Mouse (Mus musculus) limb, embryonic 12.5 days (tissue): ENCODE measurements around the gene Prss53. TPM values are rescaled to one million over a fixed set of nuclear protein-coding genes. Genes with fewer than 3 reads are reported as not detected.

ENCODE experiments used
- ATAC-seq: fragments of 200-750 bp; cut with Nextera tagmentation; 2 replicates; pipeline ENCODE4 v1.8.0; 2017; ENCODE audit warnings: low read depth, moderate TSS enrichment; ENCODE audit not compliant: insufficient number of reproducible peaks, insufficient read depth, low FRiP score, low TSS enrichment
- H3K27ac ChIP-seq: fragments of 300-500 bp; sonication (generic); 2 replicates; pipeline ENCODE4 v1.5.1; 2016; ENCODE audit warnings: mild to moderate bottlenecking, moderate library complexity
- H3K27me3 ChIP-seq: fragments of 300-500 bp; sonication (generic); 2 replicates; pipeline ENCODE4 v1.6.1; 2016; ENCODE audit warnings: mild to moderate bottlenecking, moderate library complexity
- H3K36me3 ChIP-seq: fragments of 300-500 bp; sonication (generic); 2 replicates; pipeline ENCODE4 v1.6.1; 2016; ENCODE audit warnings: mild to moderate bottlenecking, moderate library complexity
- H3K4me1 ChIP-seq: fragments of 300-500 bp; sonication (generic); replicated peaks from 2 replicates; pipeline ENCODE4 v1.6.1; 2016
- H3K4me2 ChIP-seq: fragments of 300-500 bp; sonication (generic); 2 replicates; pipeline ENCODE4 v1.6.1; 2016; ENCODE audit warnings: mild to moderate bottlenecking, moderate library complexity
- H3K4me3 ChIP-seq: fragments of 300-500 bp; sonication (generic); replicated peaks from 2 replicates; pipeline ENCODE4 v1.5.1; 2016; ENCODE audit warnings: mild to moderate bottlenecking
- H3K9ac ChIP-seq: fragments of 300-500 bp; sonication (generic); replicated peaks from 2 replicates; pipeline ENCODE4 v1.6.1; 2016; ENCODE audit warnings: mild to moderate bottlenecking, moderate library complexity
- H3K9me3 ChIP-seq: fragments of 300-500 bp; sonication (generic); 2 replicates; pipeline ENCODE4 v1.6.1; 2016; ENCODE audit warnings: mild to moderate bottlenecking, moderate library complexity
- WGBS: fragments of 180-500 bp; shearing (Covaris S2); methylation state at CpG from one replicate; pipeline ENCODE4 v1.1.7; 2016; 5-methylcytosine and 5-hydroxymethylcytosine counted together
- polyA plus RNA-seq: library from polyadenylated mRNA; unstranded; fragments of >200 nt; fragmentation: Nextera tagmentation; extraction: Ambion mirVana; gene quantifications from 2 replicates; pipeline ENCODE4 v1.2.1, GENCODE M21; 2016

Prss53 gene
- polyA plus RNA-seq, 1 experiment from 2014 or later, result 1.6 TPM

DNA sequence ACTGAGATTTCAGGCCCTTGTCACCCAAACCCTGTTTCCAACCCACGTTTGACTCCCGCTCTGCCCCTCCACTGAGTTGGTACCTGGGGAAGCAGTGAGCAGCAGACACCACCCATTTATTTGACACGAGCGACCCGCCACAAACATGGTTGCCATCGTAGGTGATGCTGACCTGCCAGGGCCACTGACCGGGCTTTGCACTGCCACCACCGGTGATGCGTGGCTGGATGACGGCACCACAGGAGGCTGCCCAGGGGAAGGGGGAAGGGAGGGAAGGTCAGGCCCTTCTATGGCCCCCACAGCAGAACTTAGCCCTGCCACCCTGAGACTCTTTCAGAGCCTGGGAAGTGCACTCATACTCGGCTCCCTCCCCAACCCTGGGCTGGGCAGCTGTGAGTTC is 37.0 kb upstream of the Prss53 start:
- H3K4me3 ChIP-seq, result no peak overlapping the region
- WGBS, result 85% methylated on average over 11 of the region's 11 CpGs
- H3K9ac ChIP-seq, result no peak overlapping the region
- ATAC-seq, result no peak
- peaks cover 49% of the 10 kb centered on the region for H3K36me3 ChIP-seq
- no peak overlapping the region for H3K4me2 ChIP-seq
- peaks cover 36% of the 10 kb centered on the region for H3K27me3 ChIP-seq
- no peak overlapping the region for H3K27ac ChIP-seq
- H3K9me3 ChIP-seq, result no peaks in the 10 kb centered on the region
- peaks cover 21% of the 10 kb centered on the region for H3K4me1 ChIP-seq

DNA sequence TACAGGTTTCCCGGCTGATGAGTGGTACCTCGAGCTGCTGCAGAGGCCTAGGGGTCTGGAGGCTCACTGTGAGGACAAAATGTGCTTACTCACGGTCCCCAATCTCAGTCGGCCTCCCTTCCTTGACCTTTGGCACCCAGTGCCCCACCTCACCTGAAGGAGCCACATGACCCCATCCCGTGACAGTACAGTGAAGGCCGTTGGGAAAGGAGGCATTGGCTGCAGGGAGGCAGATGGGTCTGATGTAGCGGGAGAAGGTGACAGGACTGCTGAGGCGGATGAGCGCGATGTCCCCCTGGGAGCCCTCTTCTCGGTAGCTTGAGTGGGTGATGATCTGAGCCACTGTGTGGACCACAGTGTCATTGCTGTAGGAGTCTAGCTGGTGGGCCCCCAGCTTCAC is 36.1 kb upstream of the Prss53 start:
- no peak for ATAC-seq
- no peak overlapping the region for H3K4me3 ChIP-seq
- H3K4me2 ChIP-seq, result no peak overlapping the region
- no peaks in the 10 kb centered on the region for H3K9me3 ChIP-seq
- peaks cover 57% of the 10 kb centered on the region for H3K36me3 ChIP-seq
- peaks cover 20% of the 10 kb centered on the region for H3K4me1 ChIP-seq
- 89% methylated on average over 11 of the region's 11 CpGs for WGBS
- H3K27me3 ChIP-seq, result peaks cover 36% of the 10 kb centered on the region
- no peak overlapping the region for H3K9ac ChIP-seq
- no peak overlapping the region for H3K27ac ChIP-seq

DNA sequence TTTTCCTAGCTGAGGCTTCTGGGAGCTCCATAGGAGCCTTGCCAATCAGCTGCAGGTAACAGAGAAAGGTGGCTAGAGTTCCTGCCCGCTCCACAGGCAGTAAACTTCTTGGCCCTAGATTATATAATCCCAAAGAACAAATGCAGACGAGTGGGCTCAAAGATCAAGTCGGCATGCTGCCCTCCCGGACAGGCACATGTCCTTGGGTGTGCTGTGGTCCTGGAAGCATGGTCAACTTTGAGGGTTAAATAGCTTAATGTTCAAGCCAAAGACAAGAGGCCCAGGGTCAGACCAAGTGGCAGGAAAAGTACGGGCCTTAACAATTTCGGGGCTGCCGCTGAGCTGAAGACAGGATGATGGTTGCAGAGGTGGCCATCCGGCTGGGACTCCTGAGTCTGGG is 35.3 kb upstream of the Prss53 start:
- Histone ChIP-seq H3K36me3 (peaks cover 65% of the 10 kb centered on the region), H3K9ac (0 out of 2 replicates have a peak overlapping the region, but pooled peaks have one; percentile 23), H3K4me1 (peaks cover 13% of the 10 kb centered on the region; the same call in 1 of the 2 replicates), H3K4me2 (no peak overlapping the region), H3K9me3 (no peaks in the 10 kb centered on the region), H3K4me3 (no peak overlapping the region), H3K27me3 (peaks cover 36% of the 10 kb centered on the region), H3K27ac (no peak overlapping the region)
- 93% methylated on average over 8 of the region's 8 CpGs for WGBS
- ATAC-seq, result no peak

DNA sequence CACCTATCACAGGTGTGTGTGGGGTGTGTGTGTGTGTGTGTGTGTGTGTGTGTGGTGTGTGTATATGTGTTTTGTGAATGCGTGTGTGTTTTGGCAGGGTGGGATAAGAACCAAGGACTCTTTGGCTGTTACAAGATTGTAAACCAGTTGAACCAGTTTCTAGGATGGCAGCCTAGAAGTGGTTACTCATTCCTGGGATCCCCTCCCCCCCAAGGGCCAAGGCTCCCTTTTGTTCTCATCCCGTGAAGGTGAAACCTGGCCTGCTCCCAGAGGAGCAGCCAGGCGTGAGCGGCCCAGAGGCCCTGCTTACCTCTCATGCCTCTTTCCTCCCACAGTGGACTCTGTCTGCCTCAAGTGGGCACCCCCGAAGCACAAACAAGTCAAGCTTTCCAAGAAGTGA is 34.5 kb upstream of the Prss53 start:
- peaks cover 31% of the 10 kb centered on the region for H3K27me3 ChIP-seq
- H3K4me3 ChIP-seq, result no peak overlapping the region
- no peak for ATAC-seq
- H3K9me3 ChIP-seq, result no peaks in the 10 kb centered on the region
- H3K36me3 ChIP-seq, result peaks cover 73% of the 10 kb centered on the region
- H3K27ac ChIP-seq, result no peak overlapping the region
- H3K9ac ChIP-seq, result no peak overlapping the region
- H3K4me2 ChIP-seq, result no peak overlapping the region
- peaks cover 13% of the 10 kb centered on the region; the same call in 1 of the 2 replicates for H3K4me1 ChIP-seq
- WGBS, result 82% methylated on average over 5 of the region's 5 CpGs

DNA sequence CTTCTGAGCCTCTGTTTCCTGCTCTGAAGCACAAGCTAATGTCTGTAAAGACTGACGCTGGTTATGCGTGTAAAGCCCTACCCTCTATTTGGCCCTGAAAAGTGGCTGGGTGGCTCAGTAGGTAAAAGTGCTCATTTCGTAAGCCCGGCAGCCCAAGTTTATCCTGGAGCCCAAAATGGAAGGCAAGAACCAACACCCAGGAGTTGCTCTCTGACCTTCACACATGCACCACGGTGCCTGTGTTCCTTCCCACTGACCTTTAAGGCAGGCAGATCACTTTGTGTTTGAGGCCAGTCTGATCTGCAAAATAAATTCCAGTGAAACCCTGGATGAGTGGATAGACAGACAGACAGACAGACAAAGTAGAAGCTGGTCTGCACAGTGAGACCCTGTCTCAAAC is 32.9 kb upstream of the Prss53 start:
- no peak overlapping the region for H3K27ac ChIP-seq

DNA sequence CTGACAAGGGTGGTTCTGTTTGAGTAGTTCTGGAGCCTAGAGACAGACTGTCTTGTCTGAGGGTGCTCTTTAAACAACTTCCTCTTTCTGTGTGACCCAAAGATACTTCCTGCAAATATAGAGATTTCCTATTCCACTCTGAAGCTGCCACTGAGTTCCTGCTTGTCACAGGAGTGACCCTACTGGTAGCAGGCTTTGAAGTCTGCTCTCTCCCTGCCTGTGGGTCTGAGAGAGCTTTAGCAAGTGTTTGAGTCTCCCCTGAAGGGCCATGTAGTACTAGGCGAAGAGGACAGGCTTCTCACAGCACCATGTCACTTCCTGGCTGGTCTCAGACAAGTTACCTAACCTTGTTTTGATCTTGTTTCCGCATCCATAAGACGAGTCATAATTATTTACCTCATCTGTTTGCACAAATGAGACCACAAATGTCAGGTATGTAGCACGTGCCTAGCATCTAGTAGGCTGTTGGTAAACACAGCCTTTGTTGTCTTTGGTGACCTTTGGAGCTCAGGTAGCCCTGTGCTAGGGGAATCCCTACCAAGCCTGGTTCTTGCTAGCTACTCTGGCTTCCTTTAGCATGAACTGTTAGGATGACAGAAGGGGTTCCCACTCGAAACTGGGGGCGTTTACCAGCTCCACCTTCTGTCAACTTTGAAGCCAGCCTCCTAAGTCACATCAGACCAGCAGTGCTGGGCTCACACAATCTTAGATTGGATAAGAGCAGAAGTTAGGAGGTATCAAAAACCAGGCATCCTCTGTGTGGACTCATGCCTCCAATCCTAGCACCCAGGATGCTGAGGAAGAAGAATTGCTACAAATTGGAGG is 31.9 kb upstream of the Prss53 start:
- Histone ChIP-seq H3K9ac (no peak overlapping the region), H3K27me3 (peaks cover 5% of the 10 kb centered on the region), H3K36me3 (peaks cover 91% of the 10 kb centered on the region), H3K4me2 (no peak overlapping the region), H3K9me3 (no peaks in the 10 kb centered on the region), H3K4me1 (no peaks in the 10 kb centered on the region), H3K4me3 (no peak overlapping the region), H3K27ac (no peak overlapping the region)
- no peak for ATAC-seq
- 77% methylated on average over 6 of the region's 6 CpGs for WGBS

More for the DNA sequence above, 32.9 kb upstream of the Prss53 start:
- Histone ChIP-seq H3K4me3 (no peak overlapping the region), H3K9ac (no peak overlapping the region), H3K4me1 (no peaks in the 10 kb centered on the region), H3K4me2 (no peak overlapping the region), H3K27me3 (peaks cover 15% of the 10 kb centered on the region), H3K9me3 (no peaks in the 10 kb centered on the region), H3K36me3 (peaks cover 85% of the 10 kb centered on the region)
- WGBS, result 91% methylated on average over 5 of the region's 5 CpGs
- no peak for ATAC-seq

DNA sequence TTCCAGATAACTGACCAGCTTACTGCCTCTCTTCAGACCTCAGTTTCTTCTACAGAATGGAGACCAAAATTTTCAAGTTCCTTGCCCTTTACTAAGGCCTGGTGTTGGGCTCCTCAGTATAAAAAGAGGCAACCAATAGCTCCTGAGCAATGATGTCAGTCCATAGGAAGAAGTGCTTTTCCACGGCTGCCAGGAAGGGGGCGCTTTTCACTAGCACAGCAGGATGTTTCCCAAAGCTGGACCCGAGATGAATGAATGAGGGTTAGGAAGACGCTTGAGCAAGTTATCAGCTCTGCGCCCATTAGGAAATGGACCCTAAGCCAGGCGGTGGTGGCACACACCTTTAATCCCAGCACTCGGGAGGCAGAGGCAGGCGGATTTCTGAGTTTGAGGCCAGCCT is 30.7 kb upstream of the Prss53 start:
- no peak overlapping the region for H3K4me2 ChIP-seq
- no peak overlapping the region for H3K27ac ChIP-seq
- no peaks in the 10 kb centered on the region for H3K9me3 ChIP-seq
- H3K36me3 ChIP-seq, result peaks cover 90% of the 10 kb centered on the region
- WGBS, result 68% methylated on average over 8 of the region's 8 CpGs
- H3K27me3 ChIP-seq, result no peaks in the 10 kb centered on the region
- H3K9ac ChIP-seq, result no peak overlapping the region
- H3K4me1 ChIP-seq, result no peaks in the 10 kb centered on the region
- ATAC-seq, result no peak
- no peak overlapping the region for H3K4me3 ChIP-seq

DNA sequence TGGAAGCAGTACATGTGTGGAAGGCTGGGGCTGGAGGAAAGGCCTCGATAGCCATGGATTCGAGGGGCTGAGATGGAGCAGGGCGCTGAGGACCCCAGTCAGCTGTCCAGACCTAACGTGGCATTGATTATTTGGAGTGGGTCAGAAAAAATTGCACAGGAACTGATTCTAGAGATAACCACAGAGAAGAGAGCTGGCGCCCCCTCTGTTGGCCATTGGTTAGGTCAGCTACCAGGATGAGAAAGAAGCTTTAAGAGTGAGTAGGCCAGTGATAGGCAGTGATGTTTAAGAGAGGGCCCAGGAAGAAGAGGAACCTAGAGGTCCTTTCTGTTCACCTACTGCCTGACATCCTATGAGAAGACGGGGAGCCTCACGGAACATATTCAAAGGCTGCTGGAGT is 28.5 kb upstream of the Prss53 start:
- no peaks in the 10 kb centered on the region for H3K4me1 ChIP-seq
- H3K9ac ChIP-seq, result no peak overlapping the region
- no peaks in the 10 kb centered on the region for H3K9me3 ChIP-seq
- H3K36me3 ChIP-seq, result peaks cover 84% of the 10 kb centered on the region
- H3K4me3 ChIP-seq, result no peak overlapping the region
- no peak for ATAC-seq
- H3K27me3 ChIP-seq, result no peaks in the 10 kb centered on the region
- WGBS, result 79% methylated on average over 7 of the region's 7 CpGs
- no peak overlapping the region for H3K27ac ChIP-seq
- H3K4me2 ChIP-seq, result no peak overlapping the region

DNA sequence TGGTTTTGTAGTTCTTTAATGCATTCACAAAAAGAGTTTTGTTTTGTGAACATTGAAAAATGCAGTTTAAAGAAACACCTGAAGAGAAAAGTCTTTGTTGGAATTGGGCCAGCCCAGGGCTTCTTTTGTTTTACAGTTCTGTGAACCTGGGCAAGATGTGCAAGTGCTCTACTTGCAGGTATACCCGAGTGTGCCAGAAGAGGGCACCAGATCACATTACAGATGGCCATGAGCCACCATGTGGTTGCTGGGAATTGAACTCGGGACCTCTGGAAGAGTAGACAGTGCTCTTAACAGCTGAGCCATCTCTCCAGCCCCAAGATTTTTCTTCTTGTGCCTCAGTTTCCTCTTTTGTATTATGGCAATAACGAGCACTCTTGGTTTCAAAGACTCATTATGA is 27.4 kb upstream of the Prss53 start:
- H3K4me3 ChIP-seq, result no peak overlapping the region
- 53% methylated on average over 3 of the region's 3 CpGs for WGBS
- H3K27ac ChIP-seq, result no peak overlapping the region
- no peaks in the 10 kb centered on the region for H3K9me3 ChIP-seq
- ATAC-seq, result no peak
- H3K27me3 ChIP-seq, result no peaks in the 10 kb centered on the region
- peaks cover 73% of the 10 kb centered on the region for H3K36me3 ChIP-seq
- no peak overlapping the region for H3K4me2 ChIP-seq
- H3K4me1 ChIP-seq, result peaks cover 1% of the 10 kb centered on the region; the same call in 1 of the 2 replicates
- no peak overlapping the region for H3K9ac ChIP-seq

DNA sequence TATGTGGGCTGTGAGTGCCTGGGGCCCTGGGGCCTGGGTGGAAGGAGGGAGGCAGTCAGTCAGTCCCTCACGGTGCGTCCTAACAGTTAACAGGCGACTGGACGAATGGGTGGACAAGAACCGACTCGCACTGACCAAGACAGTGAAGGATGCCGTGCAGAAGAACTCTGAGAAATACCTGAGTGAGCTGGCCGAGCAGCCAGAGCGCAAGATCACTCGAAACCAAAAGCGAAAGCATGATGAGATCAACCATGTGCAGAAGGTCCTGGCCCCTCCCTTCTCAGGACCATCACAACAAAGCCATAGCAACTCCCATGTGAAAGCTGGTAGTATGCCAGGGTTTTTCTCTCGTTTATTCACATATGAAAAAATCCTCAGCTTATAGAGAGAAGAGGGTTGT is 24.5 kb upstream of the Prss53 start:
- Histone ChIP-seq H3K36me3 (peaks cover 45% of the 10 kb centered on the region), H3K4me1 (peaks cover 4% of the 10 kb centered on the region; the same call in 1 of the 2 replicates), H3K27ac (no peak overlapping the region), H3K9ac (no peak overlapping the region), H3K27me3 (no peaks in the 10 kb centered on the region), H3K4me3 (no peak overlapping the region), H3K4me2 (no peak overlapping the region), H3K9me3 (no peaks in the 10 kb centered on the region)
- ATAC-seq, result no peak
- WGBS, result 88% methylated on average over 12 of the region's 12 CpGs

DNA sequence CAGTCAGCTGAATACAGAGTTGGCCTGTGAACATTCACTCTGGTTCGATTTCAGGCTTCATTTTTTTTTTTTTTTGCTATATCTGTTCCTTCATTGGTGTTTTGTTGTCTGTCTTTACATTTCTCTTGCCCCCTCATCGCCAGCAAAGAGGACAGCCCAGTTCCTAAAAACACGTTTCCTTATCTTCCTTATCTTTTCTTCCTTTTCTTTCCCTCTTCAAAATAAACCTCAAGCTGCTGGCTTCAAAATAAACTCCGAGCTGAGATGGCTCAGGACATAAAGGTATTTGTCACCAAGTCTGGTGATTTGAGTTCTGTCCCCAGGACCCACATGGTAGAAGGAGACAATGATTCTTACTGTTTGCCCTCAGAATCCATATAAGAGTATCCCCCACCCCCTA is 22.2 kb upstream of the Prss53 start:
- Histone ChIP-seq H3K27ac (peak overlapping the region; percentile 93), H3K27me3 (no peaks in the 10 kb centered on the region), H3K36me3 (peaks cover 49% of the 10 kb centered on the region), H3K4me2 (peak overlapping the region; percentile 68), H3K9me3 (no peaks in the 10 kb centered on the region), H3K9ac (peak overlapping the region; percentile 76), H3K4me1 (peaks cover 4% of the 10 kb centered on the region; the same call in 1 of the 2 replicates), H3K4me3 (peak overlapping the region; percentile 94)
- WGBS, result 32% methylated on average over 4 of the region's 4 CpGs
- ATAC-seq, result no peak
